Mouse (Mus musculus) olfactory bulb, adult 2 months (tissue): ENCODE measurements around the gene N4bp3.
"Not testable (repeated sequence)": the region's sequence is repeated elsewhere in the genome, so short reads cannot be mapped to it uniquely, and the experiment has no call there.

Source experiments
- CTCF ChIP-seq: fragments of 200-500 bp; IDR thresholded peaks from 2 replicates; pipeline ENCODE4 v1.5.1; 2012; ENCODE audit warnings: low read depth, mild to moderate bottlenecking, low read length, moderate library complexity; ENCODE audit not compliant: insufficient read depth
- POLR2A ChIP-seq: fragments of 200-500 bp; IDR thresholded peaks from 2 replicates; pipeline ENCODE4 v1.6.1; 2012; ENCODE audit warnings: mild to moderate bottlenecking, low read depth, low read length, moderate library complexity; ENCODE audit not compliant: insufficient read depth

DNA sequence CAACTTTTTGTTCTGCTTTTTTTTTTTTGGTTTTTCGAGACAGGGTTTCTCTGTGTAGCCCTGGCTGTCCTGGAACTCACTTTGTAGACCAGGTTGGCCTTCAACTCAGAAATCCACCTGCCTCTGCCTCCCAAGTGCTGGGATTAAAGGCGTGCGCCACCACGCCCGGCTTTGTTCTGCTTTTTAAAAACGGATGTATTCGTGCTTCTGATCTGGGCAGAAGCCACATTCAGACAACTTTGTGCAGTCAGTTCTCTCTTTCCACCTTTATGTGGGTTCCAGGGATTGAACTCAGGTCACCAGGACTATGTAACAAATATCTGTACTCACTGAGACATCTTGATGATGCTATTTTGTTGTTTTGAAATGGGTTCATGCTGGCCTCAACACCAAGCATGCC, 17.4 kb downstream of the N4bp3 start:
- not testable (repeated sequence) for TF ChIP-seq CTCF, POLR2A
